Mouse (Mus musculus) midbrain, embryonic 13.5 days (tissue): Measurements from ENCODE around the gene Sbk2. TPM values are rescaled to one million over a fixed set of nuclear protein-coding genes. Genes with fewer than 3 reads are reported as not detected.

Source experiments
- ATAC-seq: fragments of 200-750 bp; cut with Nextera tagmentation; 2 replicates; pipeline ENCODE4 v1.8.0; 2017; ENCODE audit warnings: mild to moderate bottlenecking, moderate TSS enrichment, moderate library complexity
- H3K27ac ChIP-seq: fragments of 300-500 bp; sonication (generic); 2 replicates; pipeline ENCODE4 v1.5.1; 2015; ENCODE audit warnings: inconsistent platforms, mild to moderate bottlenecking, moderate library complexity
- H3K27me3 ChIP-seq: fragments of 300-500 bp; sonication (generic); 2 replicates; pipeline ENCODE4 v1.6.1; 2015; ENCODE audit warnings: mild to moderate bottlenecking, inconsistent platforms
- H3K36me3 ChIP-seq: fragments of 300-500 bp; sonication (generic); 2 replicates; pipeline ENCODE4 v1.6.1; 2015; ENCODE audit warnings: mild to moderate bottlenecking, inconsistent platforms
- H3K4me1 ChIP-seq: fragments of 300-500 bp; sonication (generic); replicated peaks from 2 replicates; pipeline ENCODE4 v1.6.1; 2015; ENCODE audit warnings: inconsistent platforms
- H3K4me2 ChIP-seq: fragments of 300-500 bp; sonication (generic); replicated peaks from 2 replicates; pipeline ENCODE4 v1.6.1; 2015; ENCODE audit warnings: moderate library complexity, mild to moderate bottlenecking, inconsistent platforms
- H3K4me3 ChIP-seq: fragments of 300-500 bp; sonication (generic); replicated peaks from 2 replicates; pipeline ENCODE4 v1.5.1; 2015; ENCODE audit warnings: mild to moderate bottlenecking, inconsistent platforms
- H3K9ac ChIP-seq: fragments of 300-500 bp; sonication (generic); replicated peaks from 2 replicates; pipeline ENCODE4 v1.6.1; 2015; ENCODE audit warnings: mild to moderate bottlenecking, inconsistent platforms
- H3K9me3 ChIP-seq: fragments of 300-500 bp; sonication (generic); 2 replicates; pipeline ENCODE4 v1.6.1; 2016; ENCODE audit warnings: mild to moderate bottlenecking, inconsistent platforms
- WGBS: fragments of 180-500 bp; shearing (Covaris S2); methylation state at CpG from one replicate; pipeline ENCODE4 v1.1.7; 2015; 5-methylcytosine and 5-hydroxymethylcytosine counted together
- polyA plus RNA-seq: library from polyadenylated mRNA; unstranded; fragments of >200 nt; fragmentation: Nextera tagmentation; extraction: Ambion mirVana; gene quantifications from 2 replicates; pipeline ENCODE4 v1.2.1, GENCODE M21; 2015

The Sbk2 gene
- polyA plus RNA-seq, 1 experiment from 2014 or later = 0.13 TPM

DNA sequence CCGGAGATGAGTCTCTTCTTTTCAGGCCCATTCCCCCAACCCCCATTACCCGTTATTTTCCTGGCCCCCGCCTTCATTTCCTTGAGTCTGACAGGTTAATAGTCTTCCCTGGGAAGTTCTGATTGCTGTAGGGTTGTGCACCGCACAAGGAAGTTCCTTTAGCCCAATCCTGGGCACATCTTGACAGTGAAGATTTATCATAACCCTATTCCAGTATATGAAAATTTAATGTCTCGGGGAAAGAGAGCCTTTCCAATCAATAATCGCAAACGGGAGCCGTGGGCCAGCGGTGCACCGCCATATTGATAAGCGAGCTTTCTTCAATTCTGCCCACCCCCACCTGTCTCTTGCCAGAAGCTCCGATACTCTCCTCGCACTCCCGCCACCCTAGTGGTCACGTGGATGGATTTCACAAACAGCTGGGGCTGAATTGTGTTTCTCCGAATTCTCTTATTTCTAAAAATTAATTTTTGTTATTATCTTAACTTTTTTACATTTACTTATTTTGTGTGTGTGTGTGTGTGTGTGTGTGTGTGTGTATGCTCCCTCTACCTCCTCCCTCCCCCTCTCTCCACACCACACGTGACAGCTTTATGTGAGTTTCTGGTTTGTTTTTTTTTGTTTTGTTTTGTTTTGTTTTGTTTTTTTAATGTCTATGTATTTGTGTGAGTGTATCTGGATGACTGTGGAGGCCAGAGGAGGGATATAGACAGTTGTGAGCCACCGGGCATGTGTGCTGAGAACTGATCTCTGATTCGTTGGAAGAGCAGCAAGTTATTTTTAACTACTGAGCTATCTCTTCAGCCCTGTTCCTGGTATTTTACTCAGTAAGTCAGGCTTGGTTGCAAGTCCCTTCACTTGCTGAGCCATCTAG, 64.3 kb downstream of the Sbk2 start:
- Histone ChIP-seq H3K27ac (no peak overlapping the region), H3K4me1 (peaks cover 19% of the 10 kb centered on the region), H3K4me3 (peak overlapping the region; percentile 30), H3K36me3 (no peaks in the 10 kb centered on the region), H3K27me3 (no peaks in the 10 kb centered on the region), H3K9ac (peak overlapping the region; percentile 48; the same call in 1 of the 2 replicates), H3K9me3 (no peaks in the 10 kb centered on the region), H3K4me2 (peak overlapping the region; percentile 54)
- peak; percentile 57 for ATAC-seq
- WGBS = 5% methylated on average over 19 of the region's 19 CpGs

DNA sequence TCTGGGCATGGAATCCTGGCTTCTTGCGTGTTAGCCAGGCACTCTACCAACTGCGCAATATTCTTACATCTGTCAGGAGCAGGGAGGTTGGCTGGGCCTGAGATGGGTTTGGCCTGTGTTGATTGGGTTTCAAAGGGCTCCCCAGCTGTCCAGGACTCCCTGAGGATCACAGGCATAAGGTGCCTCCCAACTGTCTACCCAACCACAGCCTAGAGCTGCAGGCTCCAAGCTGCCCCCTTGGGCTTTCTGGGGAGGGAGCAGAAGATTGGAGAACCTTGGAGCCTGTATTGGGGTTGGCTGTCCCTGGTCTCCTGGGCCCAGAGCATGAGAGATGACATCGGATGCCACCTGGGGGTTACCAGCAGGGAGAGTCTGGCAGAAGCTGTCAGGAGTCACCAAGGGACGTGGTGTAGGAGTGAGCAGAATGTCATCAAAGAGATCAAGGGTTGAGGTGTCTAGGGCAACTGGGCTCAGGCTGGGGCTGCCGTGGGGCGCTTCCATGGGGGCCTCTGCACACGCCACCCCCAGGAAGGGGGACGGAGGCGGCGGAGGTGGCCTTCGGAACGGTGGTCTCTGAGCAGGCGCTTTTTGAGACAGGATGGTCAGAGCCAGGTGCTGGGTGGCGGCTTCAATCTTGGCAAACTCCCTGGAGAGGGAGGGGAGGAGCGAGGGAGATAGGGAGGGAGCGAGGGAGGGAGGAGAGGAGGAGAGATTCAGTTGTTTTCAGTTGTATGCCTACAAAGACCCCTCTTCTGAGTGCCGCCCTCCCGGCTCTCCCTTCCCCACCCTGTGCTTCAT, 65.2 kb downstream of the Sbk2 start:
- ATAC-seq = peak; percentile 62
- Histone ChIP-seq H3K27me3 (no peaks in the 10 kb centered on the region), H3K27ac (no peak overlapping the region), H3K9ac (peak overlapping the region; percentile 48; the same call in 1 of the 2 replicates), H3K36me3 (no peaks in the 10 kb centered on the region), H3K4me1 (peaks cover 19% of the 10 kb centered on the region), H3K4me3 (peak overlapping the region; percentile 30), H3K4me2 (peak overlapping the region; percentile 54), H3K9me3 (no peaks in the 10 kb centered on the region)
- WGBS = 20% methylated on average over 16 of the region's 18 CpGs

- ATAC-seq = no peak
- 69% methylated on average over 11 of the region's 11 CpGs for WGBS
- H3K4me3 ChIP-seq = no peak overlapping the region
Measured at GRCm38 (mm10) chr7:4895186-4895585, 69.0 kb downstream of the Sbk2 start.

More at GRCm38 (mm10) chr7:4895186-4895585, 69.0 kb downstream of the Sbk2 start:
- no peak overlapping the region for H3K9ac ChIP-seq
- no peak overlapping the region for H3K27ac ChIP-seq
- H3K4me2 ChIP-seq = no peak overlapping the region
- H3K27me3 ChIP-seq = no peaks in the 10 kb centered on the region
- peaks cover 14% of the 10 kb centered on the region for H3K4me1 ChIP-seq
- no peaks in the 10 kb centered on the region for H3K36me3 ChIP-seq
- no peaks in the 10 kb centered on the region for H3K9me3 ChIP-seq

Other genes starting within 250 kb of the Sbk2 start
- gene Tmem150b, start 239.2 kb downstream of the Sbk2 start, polyA plus RNA-seq = 0.22 and 0.24 TPM in 2 replicates
- gene Kmt5c, start 224.3 kb downstream of the Sbk2 start, polyA plus RNA-seq = 90.0 and 92.5 TPM in 2 replicates
- 19.7 and 22.9 TPM in 2 replicates for gene Cox6b2, start 211.3 kb downstream of the Sbk2 start, polyA plus RNA-seq
- gene Fam71e2, start 193.1 kb downstream of the Sbk2 start, polyA plus RNA-seq = not detected in 2 replicates
- gene Il11, start 181.5 kb downstream of the Sbk2 start, polyA plus RNA-seq = 0.48 and 1.1 TPM in 2 replicates
- 0.45 TPM in 1 of 2 replicates, not detected in the other for gene Tmem190, start 181.5 kb downstream of the Sbk2 start, polyA plus RNA-seq
- gene Tmem238, start 174.8 kb downstream of the Sbk2 start, polyA plus RNA-seq = 2.5 and 3.0 TPM in 2 replicates
- 224 and 265 TPM in 2 replicates for gene Rpl28, start 171.5 kb downstream of the Sbk2 start, polyA plus RNA-seq
- 281 and 301 TPM in 2 replicates for gene Ube2s, start 151.8 kb downstream of the Sbk2 start, polyA plus RNA-seq
- gene Shisa7, start 119.7 kb downstream of the Sbk2 start, polyA plus RNA-seq = 8.8 and 9.7 TPM in 2 replicates
- gene Isoc2b, start 94.1 kb downstream of the Sbk2 start, polyA plus RNA-seq = 3.3 and 5.3 TPM in 2 replicates
- 0.43 and 0.65 TPM in 2 replicates for gene Isoc2a, start 87.3 kb downstream of the Sbk2 start, polyA plus RNA-seq
- gene Gm36210, start 57.9 kb downstream of the Sbk2 start, polyA plus RNA-seq = 0.31 and 0.32 TPM in 2 replicates
- gene Zfp628, start 49.2 kb downstream of the Sbk2 start, polyA plus RNA-seq = 4.3 and 4.4 TPM in 2 replicates
- gene Nat14, start 42.4 kb downstream of the Sbk2 start, polyA plus RNA-seq = 29.5 and 31.1 TPM in 2 replicates
- gene Ssc5d, start 38.6 kb downstream of the Sbk2 start, polyA plus RNA-seq = 0.88 and 0.98 TPM in 2 replicates
- gene Sbk3, start 6.8 kb upstream of the Sbk2 start, polyA plus RNA-seq = 0.10 and 0.13 TPM in 2 replicates
- 65.2 and 68.4 TPM in 2 replicates for gene Zfp579, start 31.8 kb upstream of the Sbk2 start, polyA plus RNA-seq
- gene Zfp524, start 50.0 kb upstream of the Sbk2 start, polyA plus RNA-seq = 8.6 and 8.9 TPM in 2 replicates
- 42.0 and 51.1 TPM in 2 replicates for gene Fiz1, start 50.3 kb upstream of the Sbk2 start, polyA plus RNA-seq
- 0.89 and 1.3 TPM in 2 replicates for gene Gm44973, start 51.1 kb upstream of the Sbk2 start, polyA plus RNA-seq
- gene Zfp865, start 56.0 kb upstream of the Sbk2 start, polyA plus RNA-seq = 5.7 and 7.9 TPM in 2 replicates
- 25.8 and 30.1 TPM in 2 replicates for gene Ccdc106, start 56.1 kb upstream of the Sbk2 start, polyA plus RNA-seq
- gene 4632433K11Rik, start 69.7 kb upstream of the Sbk2 start, polyA plus RNA-seq = not detected in 2 replicates
- gene Zfp784, start 74.0 kb upstream of the Sbk2 start, polyA plus RNA-seq = 10.5 and 11.2 TPM in 2 replicates
- gene Zfp580, start 87.1 kb upstream of the Sbk2 start, polyA plus RNA-seq = 70.1 and 72.8 TPM in 2 replicates
- gene U2af2, start 97.7 kb upstream of the Sbk2 start, polyA plus RNA-seq = 121 and 128 TPM in 2 replicates
- 73.5 and 80.1 TPM in 2 replicates for gene Epn1, start 115.8 kb upstream of the Sbk2 start, polyA plus RNA-seq
- gene Rfpl4, start 152.5 kb upstream of the Sbk2 start, polyA plus RNA-seq = not detected in 2 replicates
- 0.38 and 0.41 TPM in 2 replicates for gene Rasl2-9, start 161.5 kb upstream of the Sbk2 start, polyA plus RNA-seq
- gene Vmn1r55, start 185.3 kb upstream of the Sbk2 start, polyA plus RNA-seq = 0.01 TPM in 1 of 2 replicates, not detected in the other
- gene Vmn1r56, start 232.3 kb upstream of the Sbk2 start, polyA plus RNA-seq = not detected in 2 replicates